Mouse (Mus musculus): ENCODE data around the gene Blm. TPM values are rescaled to one million over a fixed set of nuclear protein-coding genes. Genes with fewer than 3 reads are reported as not detected.

Blm gene
- polyA plus RNA-seq, 1 experiment from 2014 or later, result 11.8 TPM

DNA sequence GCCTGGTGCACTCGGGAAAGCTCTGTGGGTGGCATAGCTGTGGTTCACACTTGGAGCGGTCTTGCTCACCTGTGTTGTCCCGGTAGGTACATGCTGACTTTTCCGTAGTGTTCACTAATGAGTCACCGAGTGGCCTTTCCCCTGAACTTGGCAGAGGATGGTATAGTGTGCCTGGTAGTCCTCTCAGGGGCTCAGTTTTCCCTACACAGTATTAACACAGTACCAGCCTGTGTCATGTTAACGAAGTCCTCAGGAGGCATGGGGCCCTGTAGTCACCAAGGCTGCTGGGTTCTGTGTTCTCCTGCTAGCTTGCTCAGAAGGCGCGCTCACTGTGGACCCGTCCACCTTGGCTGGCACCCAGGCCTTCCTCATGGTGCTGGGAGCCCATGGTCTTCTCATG is 124.5 kb downstream of the Blm start:
- no peaks in the 10 kb centered on the region for H3K4me1 ChIP-seq (replicated peaks)
- no peaks in the 10 kb centered on the region for H3K9me3 ChIP-seq
- 76% methylated on average over 9 of the region's 9 CpGs for WGBS
- no peak overlapping the region for H3K9ac ChIP-seq
- H3K36me3 ChIP-seq, result no peaks in the 10 kb centered on the region
- H3K4me3 ChIP-seq, result no peak overlapping the region
- no peaks in the 10 kb centered on the region for H3K27me3 ChIP-seq
- ATAC-seq (ENCODE audit: low read depth), result no peak
- no peak overlapping the region for H3K27ac ChIP-seq (replicated peaks)
- no peak overlapping the region for H3K4me2 ChIP-seq

DNA sequence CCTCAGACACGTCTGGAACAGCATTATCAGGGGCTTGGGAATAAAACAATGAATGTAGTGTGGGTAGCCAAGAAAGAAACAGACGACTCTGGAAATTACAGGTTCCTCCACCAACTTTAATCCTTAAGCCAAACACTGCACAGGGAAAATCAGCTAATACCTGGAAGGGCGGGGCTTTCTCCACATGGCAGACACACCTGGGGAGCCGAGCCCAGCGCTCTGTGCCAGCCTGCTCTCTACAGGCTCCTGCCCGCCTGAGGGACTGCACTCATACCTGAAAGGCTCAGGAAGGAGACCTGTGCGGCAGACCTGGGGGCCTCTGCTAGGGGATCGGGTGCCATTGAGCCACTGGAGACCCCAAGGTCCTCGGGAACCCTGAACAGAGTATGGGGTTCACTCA is 127.2 kb downstream of the Blm start:
- Histone ChIP-seq H3K27me3 (peaks cover 17% of the 10 kb centered on the region), H3K9ac (no peak overlapping the region), H3K36me3 (no peaks in the 10 kb centered on the region), H3K4me2 (no peak overlapping the region), H3K4me3 (no peak overlapping the region), H3K27ac (replicated peaks) (no peak overlapping the region), H3K9me3 (no peaks in the 10 kb centered on the region), H3K4me1 (replicated peaks) (peaks cover 6% of the 10 kb centered on the region)
- WGBS, result 84% methylated on average over 9 of the region's 9 CpGs
- ATAC-seq (ENCODE audit: low read depth), result no peak

GRCm38 (mm10) chr7:80406186-80406585 is 128.7 kb downstream of the Blm start:
- H3K4me3 ChIP-seq, result no peak overlapping the region
- no peak overlapping the region for H3K4me2 ChIP-seq
- H3K4me1 ChIP-seq (replicated peaks), result peaks cover 13% of the 10 kb centered on the region
- WGBS, result 84% methylated on average over 3 of the region's 3 CpGs
- ATAC-seq (ENCODE audit: low read depth), result no peak
- H3K27me3 ChIP-seq, result peaks cover 17% of the 10 kb centered on the region
- H3K9ac ChIP-seq, result no peak overlapping the region
- no peaks in the 10 kb centered on the region for H3K36me3 ChIP-seq
- no peak overlapping the region for H3K27ac ChIP-seq (replicated peaks)
- no peaks in the 10 kb centered on the region for H3K9me3 ChIP-seq

GRCm38 (mm10) chr7:80405188-80405695 is 129.7 kb downstream of the Blm start, which contains the start of gene Furin:
Gene Furin (minus strand): TSS chr7:80405436.
- no peaks in the 10 kb centered on the region for H3K9me3 ChIP-seq
- no peaks in the 10 kb centered on the region for H3K36me3 ChIP-seq
- no peak within 1 kb of the TSS for H3K4me3 ChIP-seq
- H3K4me1 ChIP-seq (replicated peaks), result peaks cover 23% of the 10 kb centered on the region
- ATAC-seq (ENCODE audit: low read depth), result no peak
- H3K9ac ChIP-seq, result no peak within 1 kb of the TSS
- WGBS, result 72% methylated on average over 9 of the region's 9 CpGs
- peaks cover 17% of the 10 kb centered on the region for H3K27me3 ChIP-seq
- H3K4me2 ChIP-seq, result no peak within 1 kb of the TSS
- no peak within 1 kb of the TSS for H3K27ac ChIP-seq (replicated peaks)

Other genes starting within 250 kb of the Blm start
- gene Prc1, start 240.7 kb downstream of the Blm start, polyA plus RNA-seq (2015; fragmentation: Nextera tagmentation; extraction: Ambion mirVana), result 38.3 and 48.2 TPM in 2 replicates
- gene Rccd1, start 210.7 kb downstream of the Blm start, polyA plus RNA-seq (2015; fragmentation: Nextera tagmentation; extraction: Ambion mirVana), result 12.6 and 15.6 TPM in 2 replicates
- 61.3 and 61.7 TPM in 2 replicates for gene Unc45a, start 194.1 kb downstream of the Blm start, polyA plus RNA-seq (2015; fragmentation: Nextera tagmentation; extraction: Ambion mirVana)
- gene Hddc3, start 192.0 kb downstream of the Blm start, polyA plus RNA-seq (2015; fragmentation: Nextera tagmentation; extraction: Ambion mirVana), result 22.0 and 24.7 TPM in 2 replicates
- 23.6 and 24.8 TPM in 2 replicates for gene Man2a2, start 163.7 kb downstream of the Blm start, polyA plus RNA-seq (2015; fragmentation: Nextera tagmentation; extraction: Ambion mirVana)
- gene Fes, start 147.2 kb downstream of the Blm start, polyA plus RNA-seq (2015; fragmentation: Nextera tagmentation; extraction: Ambion mirVana), result 5.8 and 6.2 TPM in 2 replicates
- 4.3 and 4.7 TPM in 2 replicates for gene Furin, start 129.7 kb downstream of the Blm start, polyA plus RNA-seq (2015; fragmentation: Nextera tagmentation; extraction: Ambion mirVana)
- gene Crtc3, start 153.8 kb upstream of the Blm start, polyA plus RNA-seq (2015; fragmentation: Nextera tagmentation; extraction: Ambion mirVana), result 17.3 and 18.6 TPM in 2 replicates

Data from neural tube, embryonic 13.5 days (tissue).